Mouse (Mus musculus): ENCODE measurements around the gene Gdf11. TPM values are rescaled to one million over a fixed set of nuclear protein-coding genes. Genes with fewer than 3 reads are reported as not detected.

The Gdf11 gene
- polyA plus RNA-seq, 1 experiment from 2014 or later: 2.8 TPM

Other genes with a start within 250 kb of the Gdf11 start
- gene Ikzf4, start 245.7 kb downstream of the Gdf11 start, polyA plus RNA-seq (2015; fragmentation: Nextera tagmentation; extraction: Ambion mirVana): 2.1 and 2.5 TPM in 2 replicates
- gene Suox, start 217.6 kb downstream of the Gdf11 start, polyA plus RNA-seq (2015; fragmentation: Nextera tagmentation; extraction: Ambion mirVana): 17.7 and 24.4 TPM in 2 replicates
- 85.1 and 87.8 TPM in 2 replicates for gene Rab5b, start 195.5 kb downstream of the Gdf11 start, polyA plus RNA-seq (2015; fragmentation: Nextera tagmentation; extraction: Ambion mirVana)
- 1.6 and 3.0 TPM in 2 replicates for gene Pmel, start 187.5 kb downstream of the Gdf11 start, polyA plus RNA-seq (2015; fragmentation: Nextera tagmentation; extraction: Ambion mirVana)
- gene Cdk2, start 186.7 kb downstream of the Gdf11 start, polyA plus RNA-seq (2015; fragmentation: Nextera tagmentation; extraction: Ambion mirVana): 76.7 and 81.2 TPM in 2 replicates
- gene Dgka, start 146.9 kb downstream of the Gdf11 start, polyA plus RNA-seq (2015; fragmentation: Nextera tagmentation; extraction: Ambion mirVana): 28.2 and 36.1 TPM in 2 replicates
- 35.0 and 36.2 TPM in 2 replicates for gene Pym1, start 143.8 kb downstream of the Gdf11 start, polyA plus RNA-seq (2015; fragmentation: Nextera tagmentation; extraction: Ambion mirVana)
- 2.2 and 3.5 TPM in 2 replicates for gene Mmp19, start 100.8 kb downstream of the Gdf11 start, polyA plus RNA-seq (2015; fragmentation: Nextera tagmentation; extraction: Ambion mirVana)
- 54.1 and 59.5 TPM in 2 replicates for gene Dnajc14, start 87.7 kb downstream of the Gdf11 start, polyA plus RNA-seq (2015; fragmentation: Nextera tagmentation; extraction: Ambion mirVana)
- gene Tmem198b, start 87.3 kb downstream of the Gdf11 start, polyA plus RNA-seq (2015; fragmentation: Nextera tagmentation; extraction: Ambion mirVana): 17.3 and 18.2 TPM in 2 replicates
- 161 and 184 TPM in 2 replicates for gene Sarnp, start 74.4 kb downstream of the Gdf11 start, polyA plus RNA-seq (2015; fragmentation: Nextera tagmentation; extraction: Ambion mirVana)
- gene Ormdl2, start 70.1 kb downstream of the Gdf11 start, polyA plus RNA-seq (2015; fragmentation: Nextera tagmentation; extraction: Ambion mirVana): 84.9 and 103 TPM in 2 replicates
- gene Cd63, start 9.3 kb upstream of the Gdf11 start, polyA plus RNA-seq (2015; fragmentation: Nextera tagmentation; extraction: Ambion mirVana): 756 and 798 TPM in 2 replicates
- 16.6 and 18.7 TPM in 2 replicates for gene Rdh5, start 31.2 kb upstream of the Gdf11 start, polyA plus RNA-seq (2015; fragmentation: Nextera tagmentation; extraction: Ambion mirVana)
- gene Bloc1s1, start 32.3 kb upstream of the Gdf11 start, polyA plus RNA-seq (2015; fragmentation: Nextera tagmentation; extraction: Ambion mirVana): 194 and 206 TPM in 2 replicates
- 7.9 and 12.4 TPM in 2 replicates for gene Itga7, start 42.1 kb upstream of the Gdf11 start, polyA plus RNA-seq (2015; fragmentation: Nextera tagmentation; extraction: Ambion mirVana)
- gene Mettl7b, start 69.3 kb upstream of the Gdf11 start, polyA plus RNA-seq (2015; fragmentation: Nextera tagmentation; extraction: Ambion mirVana): 3.4 and 3.6 TPM in 2 replicates
- not detected in 2 replicates for gene Olfr9, start 97.7 kb upstream of the Gdf11 start, polyA plus RNA-seq (2015; fragmentation: Nextera tagmentation; extraction: Ambion mirVana)
- gene Olfr763, start 119.1 kb upstream of the Gdf11 start, polyA plus RNA-seq (2015; fragmentation: Nextera tagmentation; extraction: Ambion mirVana): not detected in 2 replicates
- gene Olfr764-ps1, start 148.2 kb upstream of the Gdf11 start, polyA plus RNA-seq (2015; fragmentation: Nextera tagmentation; extraction: Ambion mirVana): not detected in 2 replicates
- gene Olfr765, start 158.3 kb upstream of the Gdf11 start, polyA plus RNA-seq (2015; fragmentation: Nextera tagmentation; extraction: Ambion mirVana): not detected in 2 replicates
- not detected in 2 replicates for gene Olfr766-ps1, start 177.3 kb upstream of the Gdf11 start, polyA plus RNA-seq (2015; fragmentation: Nextera tagmentation; extraction: Ambion mirVana)
- not detected in 2 replicates for gene Olfr767, start 191.2 kb upstream of the Gdf11 start, polyA plus RNA-seq (2015; fragmentation: Nextera tagmentation; extraction: Ambion mirVana)
- not detected in 2 replicates for gene Olfr768, start 207.7 kb upstream of the Gdf11 start, polyA plus RNA-seq (2015; fragmentation: Nextera tagmentation; extraction: Ambion mirVana)
- not detected in 2 replicates for gene Olfr769, start 226.1 kb upstream of the Gdf11 start, polyA plus RNA-seq (2015; fragmentation: Nextera tagmentation; extraction: Ambion mirVana)
- gene Olfr770, start 247.3 kb upstream of the Gdf11 start, polyA plus RNA-seq (2015; fragmentation: Nextera tagmentation; extraction: Ambion mirVana): not detected in 2 replicates

Measured in stomach, embryonic 16.5 days (tissue).